Mouse (Mus musculus) limb, embryonic 11.5 days (tissue): ENCODE results near the gene Lrrn1. TPM values are rescaled to one million over a fixed set of nuclear protein-coding genes. Genes with fewer than 3 reads are reported as not detected.

Source experiments
- ATAC-seq: fragments of 200-750 bp; cut with Nextera tagmentation; 2 replicates; pipeline ENCODE4 v1.8.0; 2017; ENCODE audit warnings: low read depth; ENCODE audit not compliant: insufficient number of reproducible peaks, low FRiP score, low TSS enrichment
- DNase-seq: peaks from one replicate; pipeline ENCODE4 v3.0.0-alpha.2; 2015; ENCODE audit warnings: low spot score
- H3K27ac ChIP-seq: fragments of 300-500 bp; sonication (generic); replicated peaks from 2 replicates; pipeline ENCODE4 v1.5.1; 2014; ENCODE audit warnings: low read depth, mild to moderate bottlenecking, low read length
- H3K27me3 ChIP-seq: fragments of 300-500 bp; sonication (generic); 2 replicates; pipeline ENCODE4 v1.6.1; 2014; ENCODE audit warnings: mild to moderate bottlenecking, low read length, mixed read lengths; ENCODE audit not compliant: control insufficient read depth, insufficient read depth
- H3K36me3 ChIP-seq: fragments of 300-500 bp; sonication (generic); 2 replicates; pipeline ENCODE4 v1.6.1; 2014; ENCODE audit warnings: mild to moderate bottlenecking, low read length, moderate library complexity, mixed read lengths; ENCODE audit not compliant: control insufficient read depth, insufficient read depth
- H3K4me1 ChIP-seq: fragments of 300-500 bp; sonication (generic); 2 replicates; pipeline ENCODE4 v1.6.1; 2014; ENCODE audit warnings: low read length, mixed read lengths; ENCODE audit not compliant: control insufficient read depth, insufficient read depth
- H3K4me2 ChIP-seq: fragments of 300-500 bp; sonication (generic); 2 replicates; pipeline ENCODE4 v1.6.1; 2014; ENCODE audit warnings: low read depth, mild to moderate bottlenecking, moderate library complexity; ENCODE audit not compliant: severe bottlenecking
- H3K4me3 ChIP-seq: fragments of 300-500 bp; sonication (generic); 2 replicates; pipeline ENCODE4 v1.5.1; 2014; ENCODE audit warnings: low read depth, low read length
- H3K9ac ChIP-seq: fragments of 300-500 bp; sonication (generic); 2 replicates; pipeline ENCODE4 v1.6.1; 2014; ENCODE audit warnings: mild to moderate bottlenecking, low read length
- H3K9me3 ChIP-seq: fragments of 300-500 bp; sonication (generic); 2 replicates; pipeline ENCODE4 v1.6.1; 2016; ENCODE audit warnings: low read length; ENCODE audit not compliant: control insufficient read depth
- WGBS: fragments of 180-500 bp; shearing (Covaris S2); extraction: QIAGEN DNeasy Blood & Tissue Kit; methylation state at CpG from one replicate; pipeline ENCODE4 v1.1.7; 2014; 5-methylcytosine and 5-hydroxymethylcytosine counted together
- polyA plus RNA-seq: library from polyadenylated mRNA; unstranded; fragments of >200 nt; fragmentation: Nextera tagmentation; extraction: Ambion mirVana; gene quantifications from 2 replicates; pipeline ENCODE4 v1.2.1, GENCODE M21; 2014

Lrrn1 gene
- polyA plus RNA-seq, 1 experiment from 2014 or later, result 30.0 TPM

- Histone ChIP-seq H3K4me1 (0 out of 2 replicates have a peak, but pooled peaks cover 3% of the 10 kb centered on the region), H3K27me3 (peaks cover 13% of the 10 kb centered on the region; the same call in 1 of the 2 replicates), H3K36me3 (no peaks in the 10 kb centered on the region), H3K9me3 (no peaks in the 10 kb centered on the region), H3K9ac (no peak overlapping the region), H3K4me2 (no peak overlapping the region), H3K4me3 (no peak overlapping the region), H3K27ac (no peak overlapping the region)
- ATAC-seq (no peak), DNase-seq (no peak)
- 48% methylated on average over 1 of the region's 1 CpGs for WGBS
Measured at GRCm38 (mm10) chr6:107534533-107534932, 5.0 kb downstream of the Lrrn1 start.

DNA sequence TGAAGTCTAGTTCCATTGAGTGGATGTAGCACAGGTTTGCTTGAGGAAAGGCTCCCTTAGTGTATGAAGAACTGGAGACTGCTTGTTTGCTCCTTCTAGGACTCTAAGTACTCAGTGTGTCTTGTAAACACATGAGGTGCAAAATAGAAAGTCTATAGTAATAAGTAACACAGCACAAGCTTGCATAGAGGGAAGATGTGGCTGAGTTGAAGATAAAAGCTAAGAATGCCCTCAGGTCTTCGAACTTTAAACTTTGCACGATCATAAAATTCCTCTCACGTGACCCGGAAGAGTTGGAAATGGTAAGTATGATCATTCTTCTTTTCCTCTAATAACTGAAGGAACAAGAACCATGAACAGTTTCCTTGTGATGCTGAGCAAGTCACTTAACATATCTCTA, 7.1 kb downstream of the Lrrn1 start:
- WGBS, result 97% methylated on average over 4 of the region's 4 CpGs
- Histone ChIP-seq H3K27ac (no peak overlapping the region), H3K9me3 (no peaks in the 10 kb centered on the region), H3K27me3 (0 out of 2 replicates have a peak, but pooled peaks cover 3% of the 10 kb centered on the region), H3K4me2 (no peak overlapping the region), H3K4me1 (no peaks in the 10 kb centered on the region), H3K4me3 (no peak overlapping the region), H3K36me3 (no peaks in the 10 kb centered on the region), H3K9ac (no peak overlapping the region)
- DNase-seq, result no peak
- no peak for ATAC-seq

- H3K4me1 ChIP-seq, result no peaks in the 10 kb centered on the region
- no peak overlapping the region for H3K4me2 ChIP-seq
- no peak for DNase-seq
- ATAC-seq, result no peak
- WGBS, result 91% methylated on average over 11 of the region's 11 CpGs
- no peaks in the 10 kb centered on the region for H3K27me3 ChIP-seq
- no peak overlapping the region for H3K4me3 ChIP-seq
- no peaks in the 10 kb centered on the region for H3K36me3 ChIP-seq
- no peak overlapping the region for H3K27ac ChIP-seq
- H3K9me3 ChIP-seq, result no peaks in the 10 kb centered on the region
- H3K9ac ChIP-seq, result no peak overlapping the region
Measured at GRCm38 (mm10) chr6:107541222-107541621, 11.7 kb downstream of the Lrrn1 start.

GRCm38 (mm10) chr6:107541918-107542317, 12.3 kb downstream of the Lrrn1 start:
- ATAC-seq, result no peak
- no peak overlapping the region for H3K4me3 ChIP-seq
- no peak for DNase-seq
- no peaks in the 10 kb centered on the region for H3K36me3 ChIP-seq
- H3K27me3 ChIP-seq, result no peaks in the 10 kb centered on the region
- H3K27ac ChIP-seq, result no peak overlapping the region
- WGBS, result 91% methylated on average over 4 of the region's 4 CpGs
- no peak overlapping the region for H3K9ac ChIP-seq
- no peak overlapping the region for H3K4me2 ChIP-seq
- no peaks in the 10 kb centered on the region for H3K4me1 ChIP-seq
- no peaks in the 10 kb centered on the region for H3K9me3 ChIP-seq

DNA sequence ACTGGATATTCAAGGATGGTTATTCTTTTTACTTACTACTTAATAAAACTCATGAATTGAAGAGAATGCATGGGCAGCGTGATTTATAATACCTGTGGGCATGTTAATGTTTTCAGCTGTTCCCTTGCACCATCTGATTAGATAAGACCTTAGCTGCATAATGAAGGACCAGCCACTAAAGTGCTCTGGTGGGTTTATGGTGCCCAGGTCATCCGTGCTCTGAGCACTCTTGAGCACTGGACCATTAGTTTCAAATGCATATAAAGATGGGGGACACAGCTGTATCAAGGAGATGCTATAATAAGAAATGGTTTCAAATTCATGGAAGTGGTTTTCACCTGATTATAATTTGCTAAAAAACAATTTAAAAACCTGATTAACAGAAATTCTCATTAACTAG, 16.7 kb downstream of the Lrrn1 start:
- Histone ChIP-seq H3K27me3 (no peaks in the 10 kb centered on the region), H3K9ac (no peak overlapping the region), H3K4me3 (no peak overlapping the region), H3K4me2 (no peak overlapping the region), H3K4me1 (no peaks in the 10 kb centered on the region), H3K9me3 (no peaks in the 10 kb centered on the region), H3K36me3 (no peaks in the 10 kb centered on the region), H3K27ac (no peak overlapping the region)
- DNase-seq, result no peak
- 79% methylated on average over 2 of the region's 2 CpGs for WGBS
- no peak for ATAC-seq

- no peaks in the 10 kb centered on the region for H3K4me1 ChIP-seq
- no peaks in the 10 kb centered on the region for H3K9me3 ChIP-seq
- no peaks in the 10 kb centered on the region for H3K36me3 ChIP-seq
- H3K4me3 ChIP-seq, result no peak overlapping the region
- no peak for DNase-seq
- no peaks in the 10 kb centered on the region for H3K27me3 ChIP-seq
- no peak overlapping the region for H3K9ac ChIP-seq
- no peak overlapping the region for H3K27ac ChIP-seq
- no peak for ATAC-seq
- H3K4me2 ChIP-seq, result no peak overlapping the region
- WGBS, result 79% methylated on average over 1 of the region's 1 CpGs
Measured at GRCm38 (mm10) chr6:107552511-107552910, 22.9 kb downstream of the Lrrn1 start.

DNA sequence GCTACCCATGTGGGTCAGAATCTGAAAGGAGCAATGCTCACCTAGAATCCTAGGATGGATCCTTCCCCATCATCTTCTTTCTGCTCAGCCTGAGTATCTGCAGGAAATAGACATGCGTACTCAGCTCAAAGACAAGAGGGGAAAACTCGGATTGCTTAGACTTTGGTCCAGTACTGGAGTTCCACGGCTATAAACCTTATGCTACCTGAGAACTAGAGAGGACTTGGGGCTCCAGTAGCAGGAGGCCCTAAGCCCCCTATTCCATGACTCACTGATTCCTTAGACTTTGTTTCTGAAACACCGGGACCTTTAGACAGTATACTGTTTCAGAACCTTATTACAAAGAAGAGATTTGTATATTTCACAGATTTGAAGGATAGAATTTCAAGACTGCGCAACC, 25.8 kb downstream of the Lrrn1 start:
- Histone ChIP-seq H3K9me3 (no peaks in the 10 kb centered on the region), H3K9ac (no peak overlapping the region), H3K27ac (no peak overlapping the region), H3K36me3 (no peaks in the 10 kb centered on the region), H3K4me3 (no peak overlapping the region), H3K4me1 (no peaks in the 10 kb centered on the region), H3K27me3 (no peaks in the 10 kb centered on the region), H3K4me2 (no peak overlapping the region)
- ATAC-seq (no peak), DNase-seq (no peak)
- WGBS, result 82% methylated on average over 5 of the region's 5 CpGs

DNA sequence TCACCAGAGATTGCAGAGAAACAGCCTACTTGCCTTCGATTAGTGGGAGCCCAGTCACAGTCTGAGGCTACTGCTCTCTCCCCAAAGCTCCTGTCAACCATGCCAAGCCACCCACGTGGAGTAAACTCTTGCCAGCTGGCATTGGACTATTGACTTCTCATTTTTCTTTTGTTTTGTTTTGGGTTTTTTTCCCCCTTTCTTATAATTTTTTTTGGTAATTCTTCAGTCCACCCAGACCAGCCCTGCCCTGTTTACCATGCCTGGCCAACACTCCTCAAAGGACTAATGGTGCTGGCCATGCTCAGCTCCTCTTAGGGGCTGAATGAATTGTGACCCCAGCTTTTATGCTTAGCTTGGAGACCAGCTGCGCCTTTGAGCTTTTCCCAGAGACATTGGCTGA, 27.4 kb downstream of the Lrrn1 start:
- H3K27ac ChIP-seq, result no peak overlapping the region
- H3K36me3 ChIP-seq, result no peaks in the 10 kb centered on the region
- no peak overlapping the region for H3K4me3 ChIP-seq
- H3K27me3 ChIP-seq, result no peaks in the 10 kb centered on the region
- ATAC-seq (no peak), DNase-seq (no peak)
- H3K4me1 ChIP-seq, result no peaks in the 10 kb centered on the region
- 83% methylated on average over 3 of the region's 3 CpGs for WGBS
- no peak overlapping the region for H3K9ac ChIP-seq
- H3K9me3 ChIP-seq, result no peaks in the 10 kb centered on the region
- H3K4me2 ChIP-seq, result no peak overlapping the region

DNA sequence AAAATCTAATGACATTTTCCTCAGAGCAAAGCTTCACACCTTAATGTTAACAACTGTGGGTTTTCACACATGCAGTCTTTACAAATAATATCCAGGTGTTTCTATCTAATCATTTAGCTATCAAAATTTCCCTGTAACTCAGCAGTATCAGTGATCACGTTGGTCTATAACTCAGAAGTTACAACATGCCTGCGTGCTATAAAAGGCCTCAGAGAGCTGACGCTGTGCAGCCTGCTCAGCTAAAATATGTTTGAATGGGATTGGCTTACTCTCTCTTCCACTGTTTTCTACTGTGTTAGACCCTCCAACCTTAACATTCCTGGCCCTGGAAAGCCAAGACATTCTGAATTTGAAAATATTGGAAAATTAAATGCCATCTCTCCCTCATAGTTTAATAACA, 28.2 kb downstream of the Lrrn1 start:
- H3K36me3 ChIP-seq, result no peaks in the 10 kb centered on the region
- no peak overlapping the region for H3K27ac ChIP-seq
- no peak overlapping the region for H3K4me2 ChIP-seq
- ATAC-seq, result no peak
- WGBS, result 79% methylated on average over 3 of the region's 3 CpGs
- H3K4me3 ChIP-seq, result no peak overlapping the region
- no peak overlapping the region for H3K9ac ChIP-seq
- no peaks in the 10 kb centered on the region for H3K4me1 ChIP-seq
- no peaks in the 10 kb centered on the region for H3K9me3 ChIP-seq
- no peak for DNase-seq
- H3K27me3 ChIP-seq, result no peaks in the 10 kb centered on the region
